Mouse (Mus musculus): ENCODE data around the gene Ndufa10.

GRCm38 (mm10) chr1:92397511-92398051 lies 76.1 kb downstream of the Ndufa10 start:
- TF ChIP-seq CTCF (IDR thresholded peaks at IDR 0.05; ENCODE audit: extremely low read depth, insufficient read depth, low read length) (no peak), POLR2A (IDR thresholded peaks at IDR 0.05; ENCODE audit: extremely low read depth, insufficient read depth, low read length) (no peak)
